In the genomic region with DNA sequence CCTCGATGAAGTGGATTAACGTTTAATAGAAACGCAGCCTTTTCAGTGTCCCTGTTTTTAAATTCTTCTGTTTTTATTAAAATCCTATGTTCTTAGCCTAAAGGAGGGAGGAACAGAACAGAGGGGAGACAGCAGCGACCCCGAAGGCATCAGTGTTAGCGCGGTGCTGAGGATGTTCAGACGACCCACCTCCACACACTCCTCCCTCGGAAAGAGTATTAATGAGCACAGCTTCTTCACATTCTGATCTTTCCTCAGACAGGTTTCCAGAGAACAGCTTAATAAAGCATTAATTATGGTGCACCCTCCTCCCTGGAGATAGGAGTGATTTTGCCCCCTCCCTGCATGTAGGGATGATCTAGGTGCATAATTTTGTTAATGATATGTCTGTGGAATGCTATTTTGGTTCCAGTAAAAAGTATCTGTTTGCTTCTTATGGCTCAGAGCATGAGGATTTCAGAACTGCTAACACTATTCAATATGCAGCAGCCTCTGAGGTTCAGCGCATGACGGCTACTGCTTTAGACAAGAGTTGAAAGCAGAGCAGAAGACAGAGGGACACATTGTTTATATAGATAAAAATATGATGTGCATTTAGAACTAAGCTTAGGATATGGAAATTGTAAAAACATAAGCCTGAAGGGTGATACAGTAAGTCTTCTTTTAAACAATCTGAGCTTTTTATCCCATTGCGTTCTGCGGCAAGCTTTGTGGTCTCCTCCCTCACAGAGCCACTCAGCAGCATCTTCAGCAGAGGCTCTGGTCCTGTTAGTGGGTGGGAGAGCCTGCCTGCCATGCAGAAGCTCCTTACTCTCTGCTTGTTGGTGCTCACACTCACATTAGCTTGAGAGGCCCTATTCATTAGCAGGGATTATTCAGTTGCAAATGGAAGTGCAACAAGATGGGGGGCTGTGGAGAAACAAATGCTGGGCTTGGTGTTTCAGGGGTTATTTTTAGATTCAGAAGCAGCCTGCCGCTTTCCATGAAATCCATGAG, we compare ENCODE assay signal across 14 mouse cellular contexts. TPM values are rescaled to one million over a fixed set of nuclear protein-coding genes. Genes with fewer than 3 reads are reported as not detected.
DNase-seq lines count a peak whose midpoint lies in the region; ATAC-seq and TF ChIP-seq lines count a peak whose summit lies in the region.
"Had no signal": no experiment of that assay in that cellular context is flagged by ENCODE, and none has a peak within 500 bp of the region (broad histone marks: within the 10 kb centered on the region; RNA-seq: fewer than 3 reads in every experiment).

No protein-coding gene starts in this region.

- no peaks in the 10 kb centered on the region for H3K27me3 ChIP-seq in hindbrain, embryonic 14.5 days (ENCODE audit: control insufficient read depth, insufficient read depth, low read length)
- H3K27me3 ChIP-seq in hindbrain, embryonic 11.5 days (ENCODE audit: control insufficient read depth, insufficient read depth, low read length) = no peaks in the 10 kb centered on the region
- H3K27me3 ChIP-seq in hindbrain, embryonic 16.5 days (replicated peaks; ENCODE audit: control insufficient read depth, insufficient read depth, low read length) = no peaks in the 10 kb centered on the region
- H3K27me3 ChIP-seq in midbrain, postnatal 0 days (ENCODE audit: insufficient read depth, low read length) = no peaks in the 10 kb centered on the region
- H3K27me3 ChIP-seq: neural tube, embryonic 12.5 days; Patski had no signal

- H3K4me2 ChIP-seq in hindbrain, embryonic 14.5 days (replicated peaks) = 0 out of 2 replicates have a peak overlapping the region, but pooled peaks have one; percentile 15
- H3K4me2 ChIP-seq in hindbrain, embryonic 11.5 days (replicated peaks; ENCODE audit: low read depth, low read length) = no peak overlapping the region
- no peak overlapping the region for H3K4me2 ChIP-seq in hindbrain, embryonic 16.5 days (ENCODE audit: low read length)
- peak overlapping the region; percentile 20; the same call in 1 of the 2 replicates for H3K4me2 ChIP-seq in midbrain, postnatal 0 days (ENCODE audit: low read depth, low read length, poor library complexity, severe bottlenecking)
- H3K4me2 ChIP-seq: neural tube, embryonic 12.5 days had no signal

- H3K9me3 ChIP-seq in hindbrain, embryonic 14.5 days (ENCODE audit: control insufficient read depth, low read length) = no peaks in the 10 kb centered on the region
- H3K9me3 ChIP-seq in hindbrain, embryonic 11.5 days (ENCODE audit: control insufficient read depth, low read length) = no peaks in the 10 kb centered on the region
- H3K9me3 ChIP-seq in hindbrain, embryonic 16.5 days (ENCODE audit: control insufficient read depth, low read length) = no peaks in the 10 kb centered on the region
- H3K9me3 ChIP-seq in midbrain, postnatal 0 days (ENCODE audit: low read length) = no peaks in the 10 kb centered on the region
- H3K9me3 ChIP-seq: neural tube, embryonic 12.5 days had no signal

- no peak for TF ChIP-seq CTCF in midbrain, postnatal 0 days (IDR thresholded peaks at IDR 0.05)

- no peak overlapping the region for H3K9ac ChIP-seq in hindbrain, embryonic 14.5 days
- no peak overlapping the region for H3K9ac ChIP-seq in hindbrain, embryonic 11.5 days (ENCODE audit: low read depth, low read length)
- H3K9ac ChIP-seq in hindbrain, embryonic 16.5 days (ENCODE audit: low read depth, low read length) = no peak overlapping the region
- H3K9ac ChIP-seq in midbrain, postnatal 0 days (replicated peaks; ENCODE audit: low read length, poor library complexity, severe bottlenecking) = 0 out of 2 replicates have a peak overlapping the region, but pooled peaks have one; percentile 8
- H3K9ac ChIP-seq: neural tube, embryonic 12.5 days had no signal

- no peak overlapping the region for H3K4me3 ChIP-seq in hindbrain, embryonic 14.5 days (replicated peaks; ENCODE audit: low read length)
- H3K4me3 ChIP-seq in hindbrain, embryonic 11.5 days (ENCODE audit: low read depth, low read length) = no peak overlapping the region
- no peak overlapping the region for H3K4me3 ChIP-seq in hindbrain, embryonic 16.5 days (ENCODE audit: low read length)
- no peak overlapping the region for H3K4me3 ChIP-seq in midbrain, postnatal 0 days (ENCODE audit: low read depth, low read length)
- H3K4me3 ChIP-seq: gastrocnemius, adult 2 months; neural tube, embryonic 12.5 days had no signal

- 62% methylated on average over 14 of the region's 14 CpGs for WGBS in hindbrain, embryonic 14.5 days
- WGBS in hindbrain, embryonic 11.5 days = 73% methylated on average over 14 of the region's 14 CpGs
- WGBS in hindbrain, embryonic 16.5 days = 56% methylated on average over 14 of the region's 14 CpGs
- 35% methylated on average over 14 of the region's 14 CpGs for WGBS in midbrain, postnatal 0 days

- no peaks in the 10 kb centered on the region for H3K36me3 ChIP-seq in hindbrain, embryonic 14.5 days (replicated peaks; ENCODE audit: control insufficient read depth, insufficient read depth)
- H3K36me3 ChIP-seq in hindbrain, embryonic 11.5 days (ENCODE audit: control insufficient read depth, insufficient read depth, low read length) = no peaks in the 10 kb centered on the region
- no peaks in the 10 kb centered on the region for H3K36me3 ChIP-seq in hindbrain, embryonic 16.5 days (ENCODE audit: control insufficient read depth, insufficient read depth, low read length)
- no peaks in the 10 kb centered on the region for H3K36me3 ChIP-seq in midbrain, postnatal 0 days (ENCODE audit: insufficient read depth, low read length)
- H3K36me3 ChIP-seq: neural tube, embryonic 12.5 days had no signal

- 0 out of 2 replicates have a peak, but pooled peaks cover 11% of the 10 kb centered on the region for H3K4me1 ChIP-seq in hindbrain, embryonic 14.5 days (replicated peaks; ENCODE audit: control insufficient read depth, insufficient read depth, low read length)
- no peaks in the 10 kb centered on the region for H3K4me1 ChIP-seq in hindbrain, embryonic 11.5 days (replicated peaks; ENCODE audit: control insufficient read depth, insufficient read depth, low read length)
- H3K4me1 ChIP-seq in hindbrain, embryonic 16.5 days (ENCODE audit: control insufficient read depth, insufficient read depth, low read depth, low read length) = peaks cover 4% of the 10 kb centered on the region; the same call in 1 of the 2 replicates
- no peaks in the 10 kb centered on the region for H3K4me1 ChIP-seq in midbrain, postnatal 0 days (ENCODE audit: insufficient read depth, low read length)

- no peak for ATAC-seq in hindbrain, embryonic 14.5 days (ENCODE audit: low FRiP score)
- ATAC-seq in hindbrain, embryonic 11.5 days (ENCODE audit: low FRiP score) = no peak
- peak; percentile 82 for ATAC-seq in hindbrain, embryonic 16.5 days
- peak; percentile 44; the same call in 1 of the 2 replicates for ATAC-seq in midbrain, postnatal 0 days (ENCODE audit: low FRiP score)
- ATAC-seq: CD4-positive, CD25-positive, alpha-beta regulatory T cell, adult 4 months; Patski had no signal

- peak overlapping the region; percentile 66 for H3K27ac ChIP-seq in hindbrain, embryonic 14.5 days
- H3K27ac ChIP-seq in hindbrain, embryonic 11.5 days (ENCODE audit: low read depth, low read length) = no peak overlapping the region
- H3K27ac ChIP-seq in hindbrain, embryonic 16.5 days (ENCODE audit: low read depth, low read length) = no peak overlapping the region; the same call in 1 of the 2 replicates
- H3K27ac ChIP-seq in midbrain, postnatal 0 days (ENCODE audit: low read depth, low read length) = peak overlapping the region; percentile 55
- H3K27ac ChIP-seq: gastrocnemius, adult 2 months; macrophage; neural tube, embryonic 12.5 days had no signal

- no peak for DNase-seq in hindbrain, embryonic 14.5 days (ENCODE audit: low spot score)
- no peak for DNase-seq in hindbrain, embryonic 11.5 days (ENCODE audit: low spot score)
- peak; percentile 32 for DNase-seq in R1 (ENCODE audit: low read depth, low spot score)
- DNase-seq in midbrain, postnatal 0 days (ENCODE audit: low spot score) = peak; percentile 27
- no peak for DNase-seq in adrenal gland, adult 2 months
- DNase-seq in lung, postnatal 25 days (ENCODE audit: low spot score) = no peak
- DNase-seq: adrenal gland, postnatal 14 days; cerebellum, adult 8-10 months; gastrocnemius, adult 2 months had no signal

RNA-seq across cellular contexts. Expression of a gene that starts 27.8 kb away (rescaled TPM):
- 97.4 and 119 TPM in 2 replicates for polyA plus RNA-seq in hindbrain, embryonic 14.5 days (2014; fragmentation: Nextera tagmentation; extraction: Ambion mirVana)
- 12.9 and 15.1 TPM in 2 replicates for polyA plus RNA-seq in hindbrain, embryonic 11.5 days (2014; fragmentation: Nextera tagmentation; extraction: Ambion mirVana)
- polyA plus RNA-seq in hindbrain, embryonic 16.5 days (2015; fragmentation: Nextera tagmentation; extraction: Ambion mirVana) = 121 and 138 TPM in 2 replicates
- 47.4 and 50.6 TPM in 2 replicates for total RNA-seq in midbrain, postnatal 0 days (2014; rRNA removed)
- polyA plus RNA-seq in midbrain, postnatal 0 days (2015; fragmentation: Nextera tagmentation; extraction: Ambion mirVana) = 123 and 132 TPM in 2 replicates
- 10 to 100 TPM; 27.7 to 41.8 TPM for total RNA-seq in adrenal gland, adult 2 months (2021)
- 7.7 and 8.9 TPM in 2 replicates for polyA plus RNA-seq in adrenal gland, adult 2 months (2012; rRNA removed)
- polyA plus RNA-seq: CD4-positive, CD25-positive, alpha-beta regulatory T cell, adult 4 months; macrophage had no signal

Comparison
In these comparisons a context has a peak if more than half of its experiments do, and no peak if none do; other contexts are left out.
1. ATAC-seq: peak in hindbrain, embryonic 16.5 days (single experiment) and midbrain, postnatal 0 days (single experiment); none in hindbrain, embryonic 14.5 days (single experiment) and hindbrain, embryonic 11.5 days (single experiment).
2. H3K27ac ChIP-seq: peak in hindbrain, embryonic 14.5 days (single experiment) and midbrain, postnatal 0 days (single experiment); none in hindbrain, embryonic 11.5 days (single experiment) and hindbrain, embryonic 16.5 days (single experiment).
3. H3K4me2 ChIP-seq: peak in hindbrain, embryonic 14.5 days (single experiment) and midbrain, postnatal 0 days (single experiment); none in hindbrain, embryonic 11.5 days (single experiment) and hindbrain, embryonic 16.5 days (single experiment).
4. DNase-seq: peak in R1 (single experiment) and midbrain, postnatal 0 days (single experiment); none in hindbrain, embryonic 14.5 days (single experiment), hindbrain, embryonic 11.5 days (single experiment), adrenal gland, adult 2 months (single experiment) and lung, postnatal 25 days (single experiment).